1 mouse cellular context compared by ENCODE assay signal in the genomic region with DNA sequence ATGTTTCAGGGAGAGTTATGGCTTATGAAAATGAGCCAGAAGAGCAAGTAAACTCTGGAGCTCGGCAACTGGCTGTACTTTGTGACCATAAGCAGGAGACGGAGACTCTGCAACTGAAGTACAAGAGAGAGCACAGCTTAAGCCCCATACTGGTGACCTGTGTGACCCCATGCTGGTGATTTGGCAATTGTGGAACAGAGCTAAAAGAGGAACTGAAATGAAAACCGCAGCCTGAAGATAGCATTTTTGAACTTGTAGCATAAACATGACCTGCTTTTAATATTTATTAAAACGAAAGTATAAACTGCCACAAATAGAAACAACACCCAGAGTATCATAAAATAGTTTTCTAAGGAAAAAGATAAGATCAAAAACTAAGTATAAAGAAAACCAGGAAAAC.
A peak's percentile ranks its signal among the peaks of the same experiment; 100 is the strongest.
TF ChIP-seq lines count a peak whose summit lies in the region.

No protein-coding gene starts in this region.

TF ChIP-seq in MEL, 35 proteins besides CTCF, POLR2A, EP300 and RAD21 (continued from another document):
- TF ChIP-seq UBTF (IDR thresholded peaks at IDR 0.05; ENCODE audit: borderline replicate concordance, insufficient read depth, low read depth, low read length): no peak
- TF ChIP-seq MEF2A (IDR thresholded peaks at IDR 0.05; ENCODE audit: extremely low read depth, insufficient replicate concordance, low read depth, low read length, poor library complexity, severe bottlenecking): peak; percentile 76; the same call in 1 of the 2 replicates
- TF ChIP-seq MYC (IDR thresholded peaks at IDR 0.05; ENCODE audit: low read depth, low read length): peak; percentile 46; the same call in 1 of the 2 replicates
- TF ChIP-seq MXI1 (IDR thresholded peaks at IDR 0.05; ENCODE audit: low read depth, low read length): no peak; the same call in 1 of the 2 replicates
- TF ChIP-seq HCFC1 (IDR thresholded peaks at IDR 0.05; ENCODE audit: low read depth, low read length): 0 out of 2 replicates have a peak, but pooled peaks have one; percentile 14
- TF ChIP-seq MYB (IDR thresholded peaks at IDR 0.05; ENCODE audit: low read depth, low read length): no peak
- no peak for TF ChIP-seq CHD2 (IDR thresholded peaks at IDR 0.05; ENCODE audit: low read length)
- no peak for TF ChIP-seq ZNF384 (IDR thresholded peaks at IDR 0.05; ENCODE audit: low read depth, low read length)
- peak; percentile 88 for TF ChIP-seq GATA1 (IDR thresholded peaks at IDR 0.05; ENCODE audit: low read depth, low read length)
- TF ChIP-seq ELF1 (IDR thresholded peaks at IDR 0.05; ENCODE audit: low read depth, low read length): no peak
- no peak for TF ChIP-seq NRF1 (IDR thresholded peaks at IDR 0.05; ENCODE audit: insufficient read depth, low read depth, low read length, poor library complexity, severe bottlenecking)
